Mouse (Mus musculus) fibroblast of lung, adult 2 months (primary cell): ENCODE measurements at regions not wholly inside any gene's neighbourhood (a gene's known extent, or its start where the extent isn't known, plus 50 kb on each side); places are given as distances from the start of the nearest gene placed in this dataset.

ENCODE experiments used
- DNase-seq: peaks from one replicate; pipeline ENCODE4 v3.0.0-alpha.2; 2011; ENCODE audit warnings: low read depth

DNA sequence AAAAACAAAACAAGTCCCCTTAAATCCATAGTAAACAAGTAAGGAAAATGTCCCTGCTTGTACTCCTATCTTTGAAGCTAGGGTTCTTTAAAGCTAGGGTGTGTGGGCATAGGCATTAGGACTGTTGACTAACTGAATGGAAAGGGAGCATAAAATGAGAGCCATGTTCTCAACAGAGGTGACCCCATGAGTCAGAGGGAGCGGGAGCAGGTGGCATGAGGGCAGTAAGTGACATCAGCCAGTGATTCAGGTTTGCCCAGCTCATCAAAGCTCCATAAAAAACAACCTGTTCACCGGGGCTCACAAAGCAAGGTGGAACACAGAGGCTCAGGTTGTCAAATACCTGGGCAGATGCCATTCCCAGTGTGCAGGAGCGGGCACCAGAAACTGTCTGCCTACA is 104.6 kb upstream of the 1700056E22Rik start:
- no peak for DNase-seq

DNA sequence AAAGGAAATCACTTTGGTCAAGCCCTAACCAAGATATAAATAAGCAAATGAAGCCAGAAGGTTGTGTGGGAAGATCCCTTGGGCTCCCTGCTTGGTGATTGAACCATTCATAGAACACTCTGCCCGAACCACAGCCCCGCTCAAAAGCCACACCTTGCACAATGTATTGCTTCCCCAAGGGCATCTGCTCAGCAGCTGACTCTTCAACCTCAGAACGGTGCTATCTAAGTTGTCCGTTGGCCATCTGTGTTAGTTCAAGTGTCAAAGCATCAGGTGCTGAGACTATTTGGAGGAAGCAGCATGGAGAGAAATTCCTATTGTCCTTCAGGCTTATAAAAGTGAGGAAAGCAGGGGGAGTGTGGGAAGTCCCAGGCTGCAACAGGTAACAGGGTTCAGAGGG is 96.8 kb upstream of the 1700056E22Rik start:
- DNase-seq = no peak

DNA sequence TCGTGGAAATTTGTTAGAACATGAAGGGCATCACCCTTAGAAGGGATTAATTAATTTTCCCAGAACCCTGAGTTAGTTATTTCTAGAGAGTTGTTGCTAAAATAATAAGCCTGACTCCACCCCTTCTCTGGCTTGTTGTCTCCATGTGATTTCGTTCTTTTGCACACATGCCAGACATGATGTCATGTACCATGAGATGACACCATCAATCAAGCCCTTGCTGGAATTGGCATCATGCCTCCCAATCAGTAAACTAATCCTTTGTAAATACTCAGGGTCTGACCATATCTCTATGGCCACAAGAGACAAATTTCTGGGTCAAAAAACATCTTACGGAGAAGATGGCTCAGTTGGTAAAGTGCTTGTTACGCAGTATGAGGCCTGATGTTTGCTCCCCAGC is 93.2 kb upstream of the 1700056E22Rik start:
- DNase-seq = no peak

DNA sequence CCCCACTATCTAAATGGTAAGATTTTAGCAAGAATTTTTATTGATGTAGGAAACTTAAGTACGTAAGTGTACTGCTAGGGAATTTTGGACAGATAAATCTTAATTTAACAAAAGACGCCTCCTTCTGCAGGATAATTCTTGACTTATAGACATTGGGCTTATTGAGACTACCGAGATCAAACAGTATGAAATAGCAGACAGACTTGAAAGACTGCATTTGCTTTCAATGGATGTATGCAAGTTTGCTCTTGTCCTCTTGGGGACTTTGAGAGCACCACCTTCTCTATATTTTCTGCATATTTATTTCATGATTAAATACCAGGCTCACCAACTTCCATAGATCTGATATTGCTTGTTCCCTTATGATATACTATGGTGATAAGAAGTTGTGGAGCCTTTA is 92.8 kb upstream of the 1700056E22Rik start:
- DNase-seq = no peak
